In the genomic region with DNA sequence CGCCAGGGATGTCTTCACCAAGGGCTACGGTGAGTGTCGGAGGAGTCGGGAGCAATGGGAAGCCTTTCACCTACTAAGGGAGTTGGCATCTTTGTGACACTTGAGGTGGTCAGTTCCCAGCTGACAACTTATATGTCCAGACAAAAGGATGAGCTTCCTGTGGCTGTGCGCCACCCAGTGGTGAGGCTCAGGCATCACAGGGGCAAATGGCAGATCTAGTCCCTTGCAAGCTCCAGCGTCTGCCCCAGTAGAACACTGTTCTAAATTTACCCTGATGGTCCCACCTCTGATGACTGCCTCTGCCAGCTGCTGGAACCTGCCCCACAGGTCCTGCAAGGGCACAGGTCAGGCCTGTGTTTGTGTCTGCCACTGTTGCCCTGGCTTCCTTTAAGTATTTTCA, we compare ENCODE assay signal across 9 mouse cellular contexts. TPM values are rescaled to one million over a fixed set of nuclear protein-coding genes. Genes with fewer than 3 reads are reported as not detected.
DNase-seq lines count a peak whose midpoint lies in the region; ATAC-seq and TF ChIP-seq lines count a peak whose summit lies in the region.
"Had no signal": no experiment of that assay in that cellular context is flagged by ENCODE, and none has a peak within 500 bp of the region (broad histone marks: within the 10 kb centered on the region; RNA-seq: fewer than 3 reads in every experiment).

No protein-coding gene starts in this region.

- no peak overlapping the region for H3K27ac ChIP-seq in kidney, embryonic 14.5 days (ENCODE audit: low read depth, low read length)
- peak overlapping the region; percentile 53 for H3K27ac ChIP-seq in heart, postnatal 0 days (ENCODE audit: low read depth)
- no peak overlapping the region for H3K27ac ChIP-seq in liver, embryonic 12.5 days
- H3K27ac ChIP-seq: embryonic facial prominence, embryonic 13.5 days had no signal

- H3K27me3 ChIP-seq in kidney, embryonic 14.5 days (ENCODE audit: control insufficient read depth, insufficient read depth, low read length), result no peaks in the 10 kb centered on the region
- H3K27me3 ChIP-seq in G1E (ENCODE audit: insufficient read depth, low read length), result no peaks in the 10 kb centered on the region
- no peaks in the 10 kb centered on the region for H3K27me3 ChIP-seq in heart, postnatal 0 days (ENCODE audit: control insufficient read depth, insufficient read depth, low read length)
- H3K27me3 ChIP-seq in liver, embryonic 12.5 days (replicated peaks), result no peaks in the 10 kb centered on the region
- H3K27me3 ChIP-seq: embryonic facial prominence, embryonic 13.5 days had no signal

- H3K9ac ChIP-seq in kidney, embryonic 14.5 days (ENCODE audit: low read depth, low read length), result no peak overlapping the region
- no peak overlapping the region for H3K9ac ChIP-seq in heart, postnatal 0 days (replicated peaks; ENCODE audit: low read depth, low read length)
- no peak overlapping the region for H3K9ac ChIP-seq in liver, embryonic 12.5 days
- H3K9ac ChIP-seq: embryonic facial prominence, embryonic 13.5 days had no signal

- TF ChIP-seq EP300 in heart, postnatal 0 days (IDR thresholded peaks at IDR 0.05; ENCODE audit: low read depth), result peak; percentile 16; the same call in 1 of the 2 replicates

- no peak for ATAC-seq in kidney, embryonic 14.5 days (ENCODE audit: low FRiP score, low TSS enrichment)
- ATAC-seq in G1E (ENCODE audit: extremely low read depth, insufficient number of reproducible peaks, low FRiP score, poor library complexity, severe bottlenecking), result peak; percentile 15; the same call in 1 of the 2 replicates
- peak; percentile 72; the same call in 1 of the 2 replicates for ATAC-seq in common myeloid progenitor, adult 5-6 weeks (replicated peaks; ENCODE audit: low read depth, poor library complexity, severe bottlenecking)
- peak; percentile 73 for ATAC-seq in heart, postnatal 0 days (ENCODE audit: insufficient read depth, low read depth)
- 0 out of 2 replicates have a peak, but pooled peaks have one; percentile 35 for ATAC-seq in liver, embryonic 12.5 days

- H3K4me3 ChIP-seq in kidney, embryonic 14.5 days (ENCODE audit: low read length), result no peak overlapping the region
- H3K4me3 ChIP-seq in G1E (ENCODE audit: low read depth, low read length), result no peak overlapping the region
- H3K4me3 ChIP-seq in heart, postnatal 0 days (ENCODE audit: low read depth, low read length), result no peak overlapping the region
- no peak overlapping the region for H3K4me3 ChIP-seq in liver, embryonic 12.5 days
- H3K4me3 ChIP-seq: embryonic facial prominence, embryonic 13.5 days had no signal

- H3K4me1 ChIP-seq in kidney, embryonic 14.5 days (ENCODE audit: control insufficient read depth, insufficient read depth, low read length), result no peaks in the 10 kb centered on the region
- peaks cover 27% of the 10 kb centered on the region for H3K4me1 ChIP-seq in G1E (ENCODE audit: insufficient read depth, low read depth, low read length)
- H3K4me1 ChIP-seq in heart, postnatal 0 days (ENCODE audit: control insufficient read depth, insufficient read depth), result peaks cover 28% of the 10 kb centered on the region; the same call in 1 of the 2 replicates
- H3K4me1 ChIP-seq in liver, embryonic 12.5 days, result peaks cover 38% of the 10 kb centered on the region

- WGBS in kidney, embryonic 14.5 days, result 55% methylated on average over 6 of the region's 6 CpGs
- 53% methylated on average over 6 of the region's 6 CpGs for WGBS in heart, postnatal 0 days
- 60% methylated on average over 6 of the region's 6 CpGs for WGBS in liver, embryonic 12.5 days (ENCODE audit: insufficient replicate concordance)

- peak; percentile 46 for DNase-seq in kidney, adult 11 months
- DNase-seq in G1E (ENCODE audit: low spot score), result peak; percentile 36
- DNase-seq in heart, postnatal 0 days (ENCODE audit: low spot score), result peak; percentile 81
- DNase-seq in ovary, postnatal 14 days (ENCODE audit: low spot score), result peak; percentile 48
- peak; percentile 64 to 66 for DNase-seq in thymus, postnatal 36 days

- no peaks in the 10 kb centered on the region for H3K9me3 ChIP-seq in kidney, embryonic 14.5 days (ENCODE audit: control insufficient read depth, low read length)
- no peaks in the 10 kb centered on the region for H3K9me3 ChIP-seq in G1E (replicated peaks)
- no peaks in the 10 kb centered on the region for H3K9me3 ChIP-seq in heart, postnatal 0 days (replicated peaks; ENCODE audit: control insufficient read depth, low read length)
- H3K9me3 ChIP-seq in liver, embryonic 12.5 days (replicated peaks), result no peaks in the 10 kb centered on the region
- H3K9me3 ChIP-seq: embryonic facial prominence, embryonic 13.5 days had no signal

- H3K36me3 ChIP-seq in kidney, embryonic 14.5 days (ENCODE audit: control insufficient read depth, insufficient read depth, low read length), result peaks cover 51% of the 10 kb centered on the region
- peaks cover 90% of the 10 kb centered on the region for H3K36me3 ChIP-seq in G1E (replicated peaks)
- peaks cover 46% of the 10 kb centered on the region for H3K36me3 ChIP-seq in heart, postnatal 0 days (replicated peaks; ENCODE audit: control insufficient read depth, insufficient read depth, low read length)
- H3K36me3 ChIP-seq in liver, embryonic 12.5 days, result peaks cover 54% of the 10 kb centered on the region

- H3K4me2 ChIP-seq in kidney, embryonic 14.5 days (replicated peaks; ENCODE audit: low read depth, low read length), result no peak overlapping the region
- H3K4me2 ChIP-seq in heart, postnatal 0 days (ENCODE audit: low read depth, low read length), result no peak overlapping the region
- H3K4me2 ChIP-seq in liver, embryonic 12.5 days, result no peak overlapping the region
- H3K4me2 ChIP-seq: embryonic facial prominence, embryonic 13.5 days had no signal

- peak; percentile 95 for TF ChIP-seq CTCF in G1E (IDR thresholded peaks at IDR 0.05; ENCODE audit: low read depth, low read length)
- peak; percentile 88 for TF ChIP-seq CTCF in heart, postnatal 0 days (IDR thresholded peaks at IDR 0.05; ENCODE audit: low read depth)

RNA-seq across cellular contexts. Expression of a gene that starts 13.7 kb away (rescaled TPM):
- polyA plus RNA-seq in kidney, embryonic 14.5 days (2014; fragmentation: Nextera tagmentation; extraction: Ambion mirVana), result 265 and 284 TPM in 2 replicates
- total RNA-seq in G1E (2014; fragmentation: Nextera tagmentation), result 117 and 127 TPM in 2 replicates
- total RNA-seq in G1E (2017), result 184 and 207 TPM in 2 replicates
- polyA plus RNA-seq in G1E (2012), result 40.7 and 55.1 TPM in 2 replicates
- 230 and 274 TPM in 2 replicates for total RNA-seq in common myeloid progenitor, adult 5-6 weeks (2017)
- total RNA-seq in heart, postnatal 0 days (2014; rRNA removed; ENCODE audit: low replicate concordance), result 478 and 528 TPM in 2 replicates
- polyA plus RNA-seq in heart, postnatal 0 days (2015; fragmentation: Nextera tagmentation; extraction: Ambion mirVana), result 627 and 646 TPM in 2 replicates
- polyA plus RNA-seq in liver, embryonic 12.5 days (2016; fragmentation: Nextera tagmentation; extraction: Ambion mirVana), result 156 and 159 TPM in 2 replicates

RNA-seq across cellular contexts. Expression of a gene that starts 21.9 kb away (rescaled TPM):
- 139 and 234 TPM in 2 replicates for polyA plus RNA-seq in kidney, embryonic 14.5 days (2014; fragmentation: Nextera tagmentation; extraction: Ambion mirVana)
- total RNA-seq in G1E (2014; fragmentation: Nextera tagmentation), result 81.2 and 82.7 TPM in 2 replicates
- total RNA-seq in G1E (2017), result 53.0 and 53.8 TPM in 2 replicates
- polyA plus RNA-seq in G1E (2012), result 136 TPM in 2 replicates
- 61.4 and 77.6 TPM in 2 replicates for total RNA-seq in common myeloid progenitor, adult 5-6 weeks (2017)
- total RNA-seq in heart, postnatal 0 days (2014; rRNA removed; ENCODE audit: low replicate concordance), result 149 and 200 TPM in 2 replicates
- polyA plus RNA-seq in heart, postnatal 0 days (2015; fragmentation: Nextera tagmentation; extraction: Ambion mirVana), result 133 and 134 TPM in 2 replicates
- 72.5 and 76.4 TPM in 2 replicates for polyA plus RNA-seq in liver, embryonic 12.5 days (2016; fragmentation: Nextera tagmentation; extraction: Ambion mirVana)
